Mouse (Mus musculus): Measurements from ENCODE around the gene Nsun2. TPM values are rescaled to one million over a fixed set of nuclear protein-coding genes. Genes with fewer than 3 reads are reported as not detected.

Gene Nsun2
- polyA plus RNA-seq, 1 experiment from 2014 or later = 78.5 TPM

DNA sequence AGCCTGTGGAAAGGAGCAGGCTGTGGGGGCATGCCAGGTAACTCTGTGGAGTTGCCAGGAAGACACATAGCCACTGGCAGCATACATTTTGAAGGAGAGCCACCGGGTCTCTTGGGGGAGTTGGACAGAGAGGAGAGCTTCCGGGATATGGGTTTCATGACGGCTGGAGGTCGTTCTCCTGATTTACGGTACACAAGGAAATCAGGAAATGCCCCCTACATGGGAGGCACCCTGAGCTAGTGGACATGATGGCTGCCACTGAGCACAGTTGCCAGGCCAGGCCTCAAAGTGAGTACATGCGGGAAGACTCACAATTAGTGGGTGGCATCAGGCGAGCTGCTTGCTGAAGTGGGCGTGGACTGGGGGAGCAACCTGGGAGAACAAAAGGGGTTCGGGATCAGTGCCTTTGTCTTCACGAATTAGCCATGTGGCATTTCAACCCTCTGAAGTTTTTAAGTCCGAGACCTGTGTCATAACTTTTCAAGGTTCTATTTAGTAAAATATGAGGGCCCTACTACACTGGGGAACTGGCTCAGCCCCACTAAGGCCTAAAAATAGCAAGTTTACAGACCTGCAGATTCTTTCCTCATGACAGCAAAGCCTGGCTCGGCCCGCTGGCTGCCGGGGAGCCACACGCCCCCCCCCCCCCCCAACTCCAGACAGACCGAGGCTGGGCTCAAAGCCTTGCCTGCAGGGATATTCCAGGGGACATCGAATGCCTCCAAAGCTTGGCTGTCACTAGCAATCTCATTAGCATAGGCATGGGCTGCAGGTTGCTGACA is 9.2 kb downstream of the Nsun2 start:
- Histone ChIP-seq H3K9ac (no peak overlapping the region), H3K4me2 (no peak overlapping the region), H3K27me3 (no peaks in the 10 kb centered on the region), H3K9me3 (no peaks in the 10 kb centered on the region), H3K4me3 (no peak overlapping the region), H3K4me1 (replicated peaks) (peaks cover 46% of the 10 kb centered on the region), H3K27ac (replicated peaks) (no peak overlapping the region), H3K36me3 (no peaks in the 10 kb centered on the region)
- WGBS = 30% methylated on average over 17 of the region's 17 CpGs
- ATAC-seq (ENCODE audit: low read depth) = no peak

- H3K4me3 ChIP-seq = no peak overlapping the region
- H3K9me3 ChIP-seq = no peaks in the 10 kb centered on the region
- peak; percentile 40; the same call in 1 of the 2 replicates for ATAC-seq (ENCODE audit: low read depth)
- WGBS = 39% methylated on average over 12 of the region's 12 CpGs
- peak overlapping the region; percentile 10 for H3K9ac ChIP-seq
- no peaks in the 10 kb centered on the region for H3K36me3 ChIP-seq
- no peak overlapping the region for H3K27ac ChIP-seq (replicated peaks)
- peaks cover 37% of the 10 kb centered on the region for H3K4me1 ChIP-seq (replicated peaks)
- H3K27me3 ChIP-seq = no peaks in the 10 kb centered on the region
- peak overlapping the region; percentile 39 for H3K4me2 ChIP-seq
Observed at GRCm38 (mm10) chr13:69543595-69543994, 10.0 kb downstream of the Nsun2 start.

GRCm38 (mm10) chr13:69545019-69545418 is 11.5 kb downstream of the Nsun2 start:
- Histone ChIP-seq H3K27me3 (no peaks in the 10 kb centered on the region), H3K4me3 (no peak overlapping the region), H3K4me1 (replicated peaks) (peaks cover 24% of the 10 kb centered on the region), H3K36me3 (no peaks in the 10 kb centered on the region), H3K27ac (replicated peaks) (no peak overlapping the region), H3K9ac (no peak overlapping the region), H3K9me3 (no peaks in the 10 kb centered on the region), H3K4me2 (no peak overlapping the region)
- peak; percentile 26; the same call in 1 of the 2 replicates for ATAC-seq (ENCODE audit: low read depth)
- WGBS = 25% methylated on average over 3 of the region's 3 CpGs

DNA sequence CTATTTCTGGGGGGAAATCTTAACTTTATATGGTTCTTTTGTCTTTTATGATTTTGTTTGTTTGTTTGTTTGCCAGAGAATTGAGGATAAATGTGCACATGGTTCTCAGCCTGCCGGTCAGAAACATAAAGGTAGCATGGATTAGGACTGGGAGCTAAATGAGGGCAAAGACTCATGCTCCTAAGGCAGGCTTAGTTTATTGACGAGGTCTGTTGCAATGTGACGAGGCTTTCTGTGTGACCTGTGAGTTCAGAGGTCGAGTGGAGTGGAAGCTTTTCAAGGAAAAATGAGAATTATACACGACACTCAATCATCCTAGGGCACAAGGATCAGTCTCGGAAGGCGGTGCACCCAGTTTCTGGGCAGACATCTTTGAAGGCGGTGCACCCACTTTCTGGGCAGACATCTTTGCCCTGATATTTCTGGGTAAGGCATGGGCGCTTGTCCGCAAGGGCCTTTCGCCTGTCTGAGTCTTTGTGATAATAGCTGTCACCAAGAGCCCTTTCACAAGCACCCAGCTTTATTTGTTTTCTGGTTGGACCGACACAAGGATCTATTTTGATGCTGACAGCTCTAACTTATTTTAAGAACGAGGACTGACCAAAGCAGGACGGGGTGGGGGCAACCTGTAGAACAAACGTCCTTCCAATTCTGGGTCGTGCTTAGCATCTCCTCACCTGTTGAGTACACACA is 14.1 kb downstream of the Nsun2 start:
- H3K27ac ChIP-seq (replicated peaks) = no peak overlapping the region
- WGBS = 71% methylated on average over 16 of the region's 16 CpGs
- peaks cover 16% of the 10 kb centered on the region for H3K4me1 ChIP-seq (replicated peaks)
- ATAC-seq (ENCODE audit: low read depth) = no peak
- no peak overlapping the region for H3K9ac ChIP-seq
- no peaks in the 10 kb centered on the region for H3K36me3 ChIP-seq
- no peak overlapping the region for H3K4me3 ChIP-seq
- no peaks in the 10 kb centered on the region for H3K27me3 ChIP-seq
- no peaks in the 10 kb centered on the region for H3K9me3 ChIP-seq
- no peak overlapping the region for H3K4me2 ChIP-seq

- Histone ChIP-seq H3K9ac (no peak overlapping the region), H3K36me3 (no peaks in the 10 kb centered on the region), H3K4me1 (replicated peaks) (no peaks in the 10 kb centered on the region), H3K4me2 (no peak overlapping the region), H3K27ac (replicated peaks) (no peak overlapping the region), H3K4me3 (no peak overlapping the region), H3K27me3 (no peaks in the 10 kb centered on the region), H3K9me3 (no peaks in the 10 kb centered on the region)
- no peak for ATAC-seq (ENCODE audit: low read depth)
- 51% methylated on average over 8 of the region's 8 CpGs for WGBS
Observed at GRCm38 (mm10) chr13:69549980-69550379, 16.4 kb downstream of the Nsun2 start.

- ATAC-seq (ENCODE audit: low read depth) = no peak
- Histone ChIP-seq H3K9me3 (no peaks in the 10 kb centered on the region), H3K27me3 (no peaks in the 10 kb centered on the region), H3K9ac (no peak overlapping the region), H3K4me1 (replicated peaks) (no peaks in the 10 kb centered on the region), H3K27ac (replicated peaks) (no peak overlapping the region), H3K4me2 (no peak overlapping the region), H3K4me3 (no peak overlapping the region), H3K36me3 (no peaks in the 10 kb centered on the region)
- 91% methylated on average over 2 of the region's 2 CpGs for WGBS
Observed at GRCm38 (mm10) chr13:69550831-69551230, 17.3 kb downstream of the Nsun2 start.

DNA sequence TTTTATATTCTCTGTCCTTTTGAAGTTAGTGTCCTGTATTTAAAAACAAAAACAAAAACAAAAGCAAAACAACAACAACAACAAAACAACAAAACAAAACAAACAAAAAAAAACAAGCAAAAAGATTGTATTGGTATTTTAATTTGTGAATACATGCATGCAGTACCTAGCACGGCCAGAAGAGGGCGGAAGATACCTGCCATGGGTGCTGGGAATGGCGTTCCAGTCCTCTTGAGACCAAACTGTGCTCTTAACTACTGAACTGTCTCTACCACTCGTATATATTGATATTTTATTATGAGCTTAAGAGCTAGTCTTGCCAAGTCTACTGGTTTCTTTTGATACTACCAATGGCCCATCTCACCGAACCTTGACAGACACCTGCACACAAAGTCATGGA is 19.5 kb downstream of the Nsun2 start:
- H3K27me3 ChIP-seq = no peaks in the 10 kb centered on the region
- no peak overlapping the region for H3K4me2 ChIP-seq
- H3K4me3 ChIP-seq = no peak overlapping the region
- H3K9ac ChIP-seq = no peak overlapping the region
- 0 out of 2 replicates have a peak, but pooled peaks cover 5% of the 10 kb centered on the region for H3K4me1 ChIP-seq (replicated peaks)
- no peaks in the 10 kb centered on the region for H3K9me3 ChIP-seq
- no peak overlapping the region for H3K27ac ChIP-seq (replicated peaks)
- WGBS = 24% methylated on average over 5 of the region's 5 CpGs
- no peaks in the 10 kb centered on the region for H3K36me3 ChIP-seq
- no peak for ATAC-seq (ENCODE audit: low read depth)

GRCm38 (mm10) chr13:69554255-69554654 is 20.7 kb downstream of the Nsun2 start:
- H3K36me3 ChIP-seq = no peaks in the 10 kb centered on the region
- no peak overlapping the region for H3K27ac ChIP-seq (replicated peaks)
- no peak overlapping the region for H3K4me3 ChIP-seq
- no peaks in the 10 kb centered on the region for H3K9me3 ChIP-seq
- no peak overlapping the region for H3K4me2 ChIP-seq
- H3K4me1 ChIP-seq (replicated peaks) = peaks cover 14% of the 10 kb centered on the region; the same call in 1 of the 2 replicates
- no peak for ATAC-seq (ENCODE audit: low read depth)
- no peak overlapping the region for H3K9ac ChIP-seq
- no peaks in the 10 kb centered on the region for H3K27me3 ChIP-seq
- 72% methylated on average over 9 of the region's 9 CpGs for WGBS

DNA sequence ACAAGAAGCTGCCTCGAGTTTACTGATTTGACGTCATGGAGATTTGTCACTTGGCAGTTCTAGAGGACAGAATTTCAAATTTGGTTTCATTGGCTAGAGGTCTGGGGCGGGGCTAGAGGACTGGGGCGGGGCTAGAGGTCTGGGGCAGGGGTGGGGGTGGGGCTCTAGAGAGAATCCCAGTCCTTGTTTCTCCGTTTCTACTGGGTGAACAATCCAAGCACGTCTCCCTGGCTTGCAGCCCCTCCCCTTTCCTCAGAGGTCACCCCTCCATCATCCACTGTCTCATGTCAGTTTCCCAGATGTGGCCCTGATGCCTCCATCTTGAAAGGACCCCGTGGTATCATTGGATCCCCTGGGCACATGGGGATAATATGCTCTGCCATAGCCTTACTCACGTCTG is 21.5 kb downstream of the Nsun2 start:
- Histone ChIP-seq H3K9ac (no peak overlapping the region), H3K27me3 (no peaks in the 10 kb centered on the region), H3K4me3 (no peak overlapping the region), H3K9me3 (no peaks in the 10 kb centered on the region), H3K4me1 (replicated peaks) (peaks cover 22% of the 10 kb centered on the region), H3K4me2 (no peak overlapping the region), H3K36me3 (no peaks in the 10 kb centered on the region), H3K27ac (replicated peaks) (no peak overlapping the region)
- ATAC-seq (ENCODE audit: low read depth) = no peak
- 22% methylated on average over 8 of the region's 8 CpGs for WGBS

- Histone ChIP-seq H3K27me3 (no peaks in the 10 kb centered on the region), H3K4me1 (replicated peaks) (peaks cover 23% of the 10 kb centered on the region), H3K4me2 (no peak overlapping the region), H3K9ac (no peak overlapping the region), H3K36me3 (no peaks in the 10 kb centered on the region), H3K27ac (replicated peaks) (no peak overlapping the region), H3K9me3 (no peaks in the 10 kb centered on the region), H3K4me3 (no peak overlapping the region)
- 87% methylated on average over 6 of the region's 6 CpGs for WGBS
- no peak for ATAC-seq (ENCODE audit: low read depth)
Observed at GRCm38 (mm10) chr13:69555957-69556482, 22.5 kb downstream of the Nsun2 start.

DNA sequence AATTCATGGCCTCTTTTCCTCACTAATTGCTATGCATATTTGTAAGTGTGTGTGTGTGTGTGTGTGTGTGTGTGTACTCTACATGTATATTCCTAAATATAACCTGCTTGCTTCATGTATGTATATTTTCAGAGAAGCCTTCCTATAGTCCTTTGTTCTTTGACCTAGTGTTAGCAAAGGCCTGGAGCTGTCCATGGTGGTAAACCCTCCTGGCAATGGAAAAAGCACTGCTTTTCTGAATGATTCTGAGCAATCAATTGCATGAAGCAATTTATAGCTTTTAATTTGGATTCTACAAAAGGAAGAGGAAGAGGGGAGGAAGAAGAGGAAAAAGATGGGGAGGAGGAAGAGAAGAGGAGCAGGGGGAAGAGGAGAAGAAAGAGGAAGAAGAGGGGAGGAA is 23.2 kb downstream of the Nsun2 start:
- Histone ChIP-seq H3K27ac (replicated peaks) (no peak overlapping the region), H3K9me3 (no peaks in the 10 kb centered on the region), H3K27me3 (no peaks in the 10 kb centered on the region), H3K9ac (no peak overlapping the region), H3K4me1 (replicated peaks) (peaks cover 23% of the 10 kb centered on the region), H3K36me3 (no peaks in the 10 kb centered on the region), H3K4me3 (no peak overlapping the region), H3K4me2 (no peak overlapping the region)
- no peak for ATAC-seq (ENCODE audit: low read depth)

DNA sequence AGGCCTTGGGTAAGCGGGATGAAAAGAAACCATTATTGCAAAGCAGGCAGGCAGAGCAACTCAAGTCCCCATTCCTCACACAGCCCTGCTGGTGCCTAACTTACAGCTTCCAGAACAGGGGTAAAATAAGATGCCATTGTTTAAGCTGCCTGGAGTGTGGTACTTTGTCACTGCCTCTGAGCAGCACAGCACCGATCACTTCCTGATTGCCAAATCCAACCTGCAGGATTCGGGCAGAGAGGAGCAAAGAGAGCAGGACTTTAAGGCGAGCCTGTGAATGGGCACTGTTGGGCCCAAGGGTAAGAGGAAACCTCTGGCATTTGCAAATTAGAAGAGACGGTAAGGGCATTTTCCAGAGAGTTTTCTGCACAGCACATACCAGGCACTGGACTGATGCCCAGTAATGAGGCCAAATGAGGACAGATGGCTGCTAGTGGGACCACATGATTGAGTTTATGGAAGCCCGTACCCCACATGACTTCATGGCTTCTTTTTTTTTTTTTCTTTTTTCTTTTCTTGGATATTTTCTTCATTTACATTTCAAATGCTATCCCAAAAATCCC is 24.6 kb downstream of the Nsun2 start:
- H3K9me3 ChIP-seq = no peaks in the 10 kb centered on the region
- no peaks in the 10 kb centered on the region for H3K36me3 ChIP-seq
- no peaks in the 10 kb centered on the region for H3K27me3 ChIP-seq
- H3K4me1 ChIP-seq (replicated peaks) = peaks cover 23% of the 10 kb centered on the region
- H3K9ac ChIP-seq = no peak overlapping the region
- ATAC-seq (ENCODE audit: low read depth) = no peak
- WGBS = 64% methylated on average over 6 of the region's 6 CpGs
- H3K4me2 ChIP-seq = no peak overlapping the region
- no peak overlapping the region for H3K27ac ChIP-seq (replicated peaks)
- H3K4me3 ChIP-seq = no peak overlapping the region
